In genomic region chr8:83074248-83074647, GRCm38 (mm10) we compare ENCODE assay signal across 30 mouse cellular contexts.
"Had no signal": no experiment of that assay in that cellular context is flagged by ENCODE, and none has a peak within 500 bp of the region (broad histone marks: within the 10 kb centered on the region; RNA-seq: fewer than 3 reads in every experiment).

No protein-coding gene starts in this region.

- H3K9ac ChIP-seq: limb, embryonic 12.5 days; limb, embryonic 13.5 days; limb, embryonic 15.5 days; liver, embryonic 12.5 days; liver, embryonic 13.5 days; liver, embryonic 14.5 days; liver, embryonic 15.5 days; liver, postnatal 0 days; lung, embryonic 14.5 days; lung, embryonic 15.5 days; midbrain, embryonic 12.5 days; midbrain, embryonic 13.5 days; midbrain, embryonic 15.5 days had no signal

- H3K36me3 ChIP-seq: limb, embryonic 10.5 days; limb, embryonic 12.5 days; limb, embryonic 15.5 days; liver, embryonic 12.5 days; liver, embryonic 13.5 days; liver, embryonic 15.5 days; lung, embryonic 15.5 days; midbrain, embryonic 10.5 days; midbrain, embryonic 12.5 days; midbrain, embryonic 15.5 days had no signal

- DNase-seq: left cerebral cortex, postnatal 4 days; liver; liver, embryonic 13.5 days; liver, postnatal 0 days; lung, adult 18-20 months; lung, adult 2 months; lung, embryonic 14.5 days; lung, postnatal 10 days; lung, postnatal 14 days; lung, postnatal 36 days; lung, postnatal 4 days; midbrain, embryonic 14.5 days had no signal

- H3K4me1 ChIP-seq: liver, embryonic 12.5 days; liver, embryonic 13.5 days; liver, embryonic 15.5 days; lung, embryonic 15.5 days; midbrain, embryonic 10.5 days; midbrain, embryonic 12.5 days; midbrain, embryonic 13.5 days; midbrain, embryonic 15.5 days had no signal

- H3K9me3 ChIP-seq: limb, embryonic 10.5 days; limb, embryonic 12.5 days; limb, embryonic 13.5 days; limb, embryonic 15.5 days; liver, embryonic 12.5 days; liver, embryonic 13.5 days; liver, embryonic 15.5 days; lung, embryonic 15.5 days; megakaryocyte, embryonic 14.5 days; midbrain, embryonic 10.5 days; midbrain, embryonic 12.5 days; midbrain, embryonic 13.5 days had no signal

- ATAC-seq: liver, embryonic 12.5 days; liver, postnatal 0 days; lung, postnatal 0 days; midbrain, embryonic 13.5 days; midbrain, embryonic 15.5 days had no signal

- H3K4me2 ChIP-seq: limb, embryonic 12.5 days; limb, embryonic 13.5 days; limb, embryonic 15.5 days; liver, embryonic 11.5 days; liver, embryonic 12.5 days; liver, embryonic 13.5 days; liver, embryonic 15.5 days; lung, embryonic 14.5 days; lung, embryonic 15.5 days; midbrain, embryonic 12.5 days; midbrain, embryonic 13.5 days; midbrain, embryonic 15.5 days had no signal

- H3K4me3 ChIP-seq: left cerebral cortex, adult 2 months; limb, embryonic 10.5 days; limb, embryonic 12.5 days; limb, embryonic 13.5 days; limb, embryonic 15.5 days; liver, embryonic 12.5 days; liver, embryonic 13.5 days; liver, embryonic 15.5 days; lung, embryonic 15.5 days; megakaryocyte, embryonic 14.5 days; midbrain, embryonic 10.5 days; midbrain, embryonic 12.5 days; midbrain, embryonic 13.5 days; midbrain, embryonic 15.5 days; myocyte had no signal

- H3K27me3 ChIP-seq: limb, embryonic 12.5 days; limb, embryonic 13.5 days; limb, embryonic 15.5 days; liver, embryonic 12.5 days; liver, embryonic 13.5 days; liver, embryonic 15.5 days; lung, embryonic 15.5 days; midbrain, embryonic 12.5 days; midbrain, embryonic 13.5 days; midbrain, embryonic 15.5 days had no signal

- H3K27ac ChIP-seq: left cerebral cortex, adult 2 months; limb, embryonic 10.5 days; limb, embryonic 12.5 days; limb, embryonic 13.5 days; limb, embryonic 15.5 days; liver, embryonic 12.5 days; liver, embryonic 13.5 days; liver, embryonic 14.5 days; liver, embryonic 15.5 days; lung, embryonic 15.5 days; macrophage; midbrain, embryonic 10.5 days; midbrain, embryonic 12.5 days; midbrain, embryonic 13.5 days; midbrain, embryonic 15.5 days had no signal
